Mouse (Mus musculus): Measurements from ENCODE around the gene Rarres2. TPM values are rescaled to one million over a fixed set of nuclear protein-coding genes. Genes with fewer than 3 reads are reported as not detected.

The Rarres2 gene
- polyA plus RNA-seq, 1 experiment from 2014 or later: 50.4 TPM

DNA sequence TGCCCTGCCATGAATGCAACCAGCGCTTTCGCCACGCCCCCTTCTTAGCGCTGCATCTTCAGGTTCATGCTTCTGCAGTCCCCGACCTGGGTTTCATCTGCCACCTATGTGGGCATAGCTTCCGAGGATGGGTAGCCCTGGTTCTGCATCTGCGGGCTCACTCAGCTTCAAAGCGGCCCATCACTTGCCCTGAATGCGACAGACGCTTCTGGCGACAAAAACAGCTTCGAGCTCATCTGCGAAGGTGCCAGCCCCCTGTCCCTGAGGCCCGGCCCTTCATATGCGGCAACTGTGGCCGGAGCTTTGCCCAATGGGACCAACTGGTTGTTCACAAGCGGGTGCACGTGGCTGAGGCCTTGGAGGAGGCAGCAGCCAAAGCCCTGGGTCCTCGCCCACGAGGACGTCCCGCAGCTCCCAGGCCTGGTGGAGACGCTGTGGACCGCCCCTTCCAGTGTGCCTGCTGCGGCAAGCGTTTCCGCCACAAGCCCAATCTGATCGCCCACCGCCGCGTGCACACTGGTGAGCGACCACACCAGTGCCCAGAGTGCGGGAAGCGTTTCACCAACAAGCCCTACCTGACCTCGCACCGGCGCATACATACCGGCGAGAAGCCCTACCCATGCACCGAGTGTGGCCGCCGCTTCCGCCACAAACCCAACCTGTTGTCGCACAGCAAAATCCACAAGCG lies 24.1 kb upstream of the Rarres2 start:
- peaks cover 42% of the 10 kb centered on the region for H3K36me3 ChIP-seq
- no peak overlapping the region for H3K9ac ChIP-seq
- H3K27ac ChIP-seq: no peak overlapping the region
- H3K4me1 ChIP-seq (replicated peaks): peaks cover 25% of the 10 kb centered on the region
- 92% methylated on average over 45 of the region's 45 CpGs for WGBS
- H3K4me3 ChIP-seq: no peak overlapping the region
- no peak for ATAC-seq (replicated peaks; ENCODE audit: insufficient number of reproducible peaks, insufficient read depth, low FRiP score, low read depth)
- no peaks in the 10 kb centered on the region for H3K27me3 ChIP-seq
- peaks cover 3% of the 10 kb centered on the region; the same call in 1 of the 2 replicates for H3K9me3 ChIP-seq (replicated peaks)
- H3K4me2 ChIP-seq: no peak overlapping the region

- Histone ChIP-seq H3K27ac (no peak overlapping the region), H3K4me2 (peak overlapping the region; percentile 64), H3K9me3 (replicated peaks) (peaks cover 3% of the 10 kb centered on the region; the same call in 1 of the 2 replicates), H3K4me3 (peak overlapping the region; percentile 77), H3K36me3 (peaks cover 42% of the 10 kb centered on the region), H3K27me3 (no peaks in the 10 kb centered on the region), H3K4me1 (replicated peaks) (peaks cover 17% of the 10 kb centered on the region), H3K9ac (0 out of 2 replicates have a peak overlapping the region, but pooled peaks have one; percentile 78)
- 50% methylated on average over 1 of the region's 1 CpGs for WGBS
- ATAC-seq (replicated peaks; ENCODE audit: insufficient number of reproducible peaks, insufficient read depth, low FRiP score, low read depth): no peak
Measured at GRCm38 (mm10) chr6:48595278-48595677, 22.7 kb upstream of the Rarres2 start.

DNA sequence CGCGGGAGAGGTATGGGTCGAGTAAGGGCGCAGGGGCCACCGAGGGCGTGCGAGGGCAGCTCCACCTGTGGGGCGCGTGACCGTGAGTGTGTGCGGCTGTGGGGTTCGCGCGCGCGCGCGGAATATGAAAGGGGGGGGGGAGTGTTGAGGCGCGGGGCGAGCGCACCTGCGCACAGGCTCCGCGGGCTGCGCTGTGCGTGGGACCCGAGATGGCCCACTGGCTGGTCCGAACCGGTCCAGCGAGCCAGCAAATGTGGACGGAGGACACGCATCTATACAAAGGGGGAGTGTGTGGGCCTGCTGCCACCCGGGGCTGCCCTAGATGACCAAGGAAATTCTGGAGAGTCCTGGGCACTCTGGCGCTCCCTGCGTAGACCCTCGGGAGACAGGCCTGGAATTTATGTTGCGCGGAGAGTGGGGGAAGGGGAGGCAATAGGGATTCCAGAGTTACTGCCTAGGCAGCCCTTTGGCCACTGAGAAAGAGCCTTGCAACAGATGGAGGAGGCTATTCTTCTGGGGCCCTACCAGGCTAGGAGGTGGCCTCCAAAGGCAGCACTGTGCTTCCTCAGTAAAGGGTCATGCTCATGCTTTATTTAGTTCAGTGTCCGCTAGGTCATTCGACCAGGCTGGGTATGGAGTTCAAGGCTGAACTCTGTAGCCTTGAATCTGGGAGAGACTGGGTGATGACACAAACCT lies 21.6 kb upstream of the Rarres2 start:
- 1% methylated on average over 41 of the region's 41 CpGs for WGBS
- ATAC-seq (replicated peaks; ENCODE audit: insufficient number of reproducible peaks, insufficient read depth, low FRiP score, low read depth): peak; percentile 49

DNA sequence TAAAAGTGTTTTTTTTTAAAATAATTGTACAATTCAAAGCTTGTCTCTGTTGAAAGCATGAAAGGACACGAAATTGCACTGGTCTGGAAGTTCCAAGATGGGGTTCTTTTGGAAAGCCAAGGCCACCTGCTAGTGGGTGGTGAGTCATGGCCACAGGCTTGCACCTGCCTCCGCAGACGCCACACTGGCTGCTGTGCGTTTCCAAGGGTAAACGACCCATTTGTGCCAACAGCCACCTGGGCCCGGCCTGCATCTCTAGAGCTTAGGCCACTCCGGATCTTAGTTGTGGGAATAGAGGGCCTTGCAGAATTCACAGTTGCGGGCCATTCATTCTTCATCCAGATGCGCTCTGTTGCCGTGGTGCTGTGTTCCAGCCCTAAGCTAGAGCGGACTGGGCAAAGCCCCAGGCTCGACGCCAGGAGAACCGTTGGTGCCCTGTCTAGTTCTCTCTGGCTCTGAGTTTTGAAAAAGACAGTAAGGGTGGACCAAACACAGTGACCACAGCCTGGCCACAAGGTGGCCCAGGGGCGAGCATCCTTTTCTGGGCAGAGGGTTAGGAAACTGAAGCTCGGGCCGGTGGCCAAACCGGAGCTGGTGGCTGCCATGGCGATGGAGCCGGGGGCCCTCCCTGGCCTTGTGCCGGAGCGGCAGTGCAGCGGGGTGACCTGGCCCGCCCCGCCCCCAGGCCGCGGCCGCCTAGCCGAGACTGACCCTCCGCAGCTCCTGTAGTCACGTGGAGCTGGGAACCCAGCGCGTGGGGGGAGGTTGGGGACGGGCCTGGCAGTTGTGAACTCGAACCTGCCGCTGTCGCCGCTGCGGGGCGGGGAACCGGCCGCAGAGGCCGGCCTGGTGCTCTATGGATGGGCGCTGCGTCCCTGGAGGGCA lies 20.8 kb upstream of the Rarres2 start, which contains the start of the genes Repin1 and Gm44965:
TSS of gene Repin1 (plus strand) at position 726 of the 885 bp plus-strand sequence.
TSS of gene Gm44965 (plus strand) at position 784 of the 885 bp plus-strand sequence.
- H3K36me3 ChIP-seq: peaks cover 29% of the 10 kb centered on the region
- peak within 1 kb of the TSS; percentile 77 for H3K4me3 ChIP-seq
- peak; percentile 92 for ATAC-seq (replicated peaks; ENCODE audit: insufficient number of reproducible peaks, insufficient read depth, low FRiP score, low read depth)
- H3K4me2 ChIP-seq: peak within 1 kb of the TSS; percentile 64
- H3K9ac ChIP-seq: peak within 1 kb of the TSS; percentile 78
- H3K4me1 ChIP-seq (replicated peaks): peaks cover 32% of the 10 kb centered on the region
- WGBS: 7% methylated on average over 45 of the region's 45 CpGs
- peaks cover 3% of the 10 kb centered on the region; the same call in 1 of the 2 replicates for H3K9me3 ChIP-seq (replicated peaks)
- peak within 1 kb of the TSS; percentile 92 for H3K27ac ChIP-seq
- no peaks in the 10 kb centered on the region for H3K27me3 ChIP-seq

More for the DNA sequence above, 21.6 kb upstream of the Rarres2 start:
- H3K4me1 ChIP-seq (replicated peaks): peaks cover 28% of the 10 kb centered on the region
- no peaks in the 10 kb centered on the region for H3K27me3 ChIP-seq
- peak overlapping the region; percentile 77 for H3K4me3 ChIP-seq
- peak overlapping the region; percentile 92 for H3K27ac ChIP-seq
- peak overlapping the region; percentile 78 for H3K9ac ChIP-seq
- H3K4me2 ChIP-seq: peak overlapping the region; percentile 64
- H3K9me3 ChIP-seq (replicated peaks): peaks cover 3% of the 10 kb centered on the region; the same call in 1 of the 2 replicates
- H3K36me3 ChIP-seq: peaks cover 36% of the 10 kb centered on the region

GRCm38 (mm10) chr6:48591871-48592270 lies 19.3 kb upstream of the Rarres2 start:
- 88% methylated on average over 6 of the region's 6 CpGs for WGBS
- Histone ChIP-seq H3K4me1 (replicated peaks) (peaks cover 32% of the 10 kb centered on the region), H3K4me2 (no peak overlapping the region), H3K9me3 (replicated peaks) (peaks cover 3% of the 10 kb centered on the region; the same call in 1 of the 2 replicates), H3K4me3 (no peak overlapping the region), H3K27ac (no peak overlapping the region), H3K36me3 (peaks cover 13% of the 10 kb centered on the region), H3K27me3 (no peaks in the 10 kb centered on the region), H3K9ac (no peak overlapping the region)
- no peak for ATAC-seq (replicated peaks; ENCODE audit: insufficient number of reproducible peaks, insufficient read depth, low FRiP score, low read depth)

DNA sequence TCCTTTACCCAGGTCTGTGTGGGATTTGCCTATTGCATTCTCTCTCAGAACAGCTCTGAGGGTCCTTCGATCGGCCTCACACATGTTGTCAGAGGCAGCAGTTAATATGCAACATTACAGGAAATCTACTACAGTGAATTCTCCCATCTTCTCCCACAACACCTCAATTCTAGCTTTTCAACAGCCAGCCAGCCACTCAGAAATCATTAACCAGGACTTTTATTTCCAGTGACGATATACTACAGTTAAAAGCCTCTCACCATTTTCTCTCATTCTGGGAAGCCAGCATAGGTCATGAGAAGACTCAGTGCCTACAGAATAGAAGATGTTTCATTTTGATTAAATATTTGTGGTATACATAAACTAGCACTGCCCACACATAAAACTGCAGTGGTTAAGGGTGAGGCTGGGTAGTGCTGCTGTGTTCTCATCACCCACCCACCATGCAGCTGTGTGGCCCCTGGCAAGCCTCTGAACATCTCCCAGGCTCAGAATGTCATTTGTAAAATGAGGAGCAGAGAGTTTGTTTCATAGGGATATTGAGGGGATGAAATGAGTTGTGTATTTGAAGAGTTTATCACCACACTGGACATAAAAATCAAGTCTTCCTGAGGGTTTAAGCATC lies 18.7 kb upstream of the Rarres2 start:
- Histone ChIP-seq H3K4me1 (replicated peaks) (peaks cover 32% of the 10 kb centered on the region), H3K27ac (no peak overlapping the region), H3K4me2 (no peak overlapping the region), H3K9me3 (replicated peaks) (peaks cover 3% of the 10 kb centered on the region; the same call in 1 of the 2 replicates), H3K4me3 (no peak overlapping the region), H3K9ac (no peak overlapping the region), H3K27me3 (no peaks in the 10 kb centered on the region), H3K36me3 (peaks cover 8% of the 10 kb centered on the region)
- ATAC-seq (replicated peaks; ENCODE audit: insufficient number of reproducible peaks, insufficient read depth, low FRiP score, low read depth): no peak
- WGBS: 94% methylated on average over 3 of the region's 3 CpGs

- ATAC-seq (replicated peaks; ENCODE audit: insufficient number of reproducible peaks, insufficient read depth, low FRiP score, low read depth): no peak
- Histone ChIP-seq H3K36me3 (no peaks in the 10 kb centered on the region), H3K27me3 (no peaks in the 10 kb centered on the region), H3K9ac (no peak within 1 kb of the TSS), H3K4me2 (peak within 1 kb of the TSS; percentile 4; the same call in 1 of the 2 replicates), H3K4me1 (replicated peaks) (peaks cover 20% of the 10 kb centered on the region), H3K27ac (peak within 1 kb of the TSS; percentile 78), H3K4me3 (no peak within 1 kb of the TSS), H3K9me3 (replicated peaks) (no peaks in the 10 kb centered on the region)
- 14% methylated on average over 6 of the region's 6 CpGs for WGBS
Measured at GRCm38 (mm10) chr6:48589194-48589750, 16.7 kb upstream of the Rarres2 start, which contains the start of gene Gm45021. Gm45021 (plus strand) TSS chr6:48589610.

- Histone ChIP-seq H3K4me1 (replicated peaks) (peaks cover 24% of the 10 kb centered on the region), H3K4me2 (no peak overlapping the region), H3K27ac (peak overlapping the region; percentile 12; the same call in 1 of the 2 replicates), H3K9ac (no peak overlapping the region), H3K4me3 (no peak overlapping the region), H3K9me3 (replicated peaks) (no peaks in the 10 kb centered on the region), H3K36me3 (no peaks in the 10 kb centered on the region), H3K27me3 (no peaks in the 10 kb centered on the region)
- 59% methylated on average over 3 of the region's 3 CpGs for WGBS
- 0 out of 2 replicates have a peak, but pooled peaks have one; percentile 19 for ATAC-seq (replicated peaks; ENCODE audit: insufficient number of reproducible peaks, insufficient read depth, low FRiP score, low read depth)
Measured at GRCm38 (mm10) chr6:48582037-48582436, 9.4 kb upstream of the Rarres2 start.

DNA sequence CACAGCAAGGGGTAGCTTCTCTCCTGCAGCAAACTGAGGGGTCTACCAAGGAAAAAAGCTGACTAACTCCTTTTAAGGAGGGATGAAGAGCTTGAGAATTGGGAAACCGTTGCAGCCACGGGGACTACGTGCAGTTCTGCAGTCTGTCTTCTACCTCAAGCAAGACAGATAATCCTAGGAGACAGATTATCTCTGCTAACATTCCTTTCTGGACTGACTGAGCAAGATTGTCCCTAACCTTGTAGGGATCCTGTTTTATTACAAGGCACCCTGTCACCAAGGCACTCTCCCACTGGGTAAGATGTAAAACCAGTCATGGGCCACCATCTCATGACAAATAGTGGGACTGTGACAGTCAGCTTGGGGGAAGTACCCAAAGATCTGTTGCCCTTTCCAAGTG lies 8.7 kb upstream of the Rarres2 start:
- 29% methylated on average over 3 of the region's 3 CpGs for WGBS
- Histone ChIP-seq H3K27me3 (no peaks in the 10 kb centered on the region), H3K27ac (peak overlapping the region; percentile 68), H3K4me1 (replicated peaks) (peaks cover 24% of the 10 kb centered on the region), H3K36me3 (no peaks in the 10 kb centered on the region), H3K9me3 (replicated peaks) (no peaks in the 10 kb centered on the region), H3K4me3 (no peak overlapping the region), H3K4me2 (no peak overlapping the region), H3K9ac (no peak overlapping the region)
- ATAC-seq (replicated peaks; ENCODE audit: insufficient number of reproducible peaks, insufficient read depth, low FRiP score, low read depth): peak; percentile 66

DNA sequence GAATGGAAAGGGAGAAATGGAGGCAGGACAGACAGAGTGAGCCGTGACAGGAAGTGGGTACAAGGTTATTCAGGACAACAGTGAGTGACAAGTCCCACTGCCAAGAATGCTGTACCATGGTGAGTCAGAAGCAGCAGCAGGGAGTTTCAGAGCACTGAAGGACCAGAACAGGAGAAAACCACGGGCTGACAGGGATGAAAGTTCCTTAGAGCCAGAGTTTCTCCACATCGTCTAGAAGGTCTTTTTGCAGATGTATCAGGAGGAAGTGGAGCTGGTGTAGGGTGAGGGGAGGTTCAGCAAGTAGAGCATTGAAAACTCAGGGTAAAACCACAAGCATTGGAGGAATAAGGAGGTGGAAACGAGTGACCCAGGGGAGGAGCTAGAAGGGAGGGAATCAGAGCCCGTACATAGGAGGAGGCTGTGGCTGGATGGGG lies 6.6 kb upstream of the Rarres2 start:
- Histone ChIP-seq H3K36me3 (no peaks in the 10 kb centered on the region), H3K4me3 (no peak overlapping the region), H3K9me3 (replicated peaks) (no peaks in the 10 kb centered on the region), H3K27ac (peak overlapping the region; percentile 81), H3K4me1 (replicated peaks) (peaks cover 24% of the 10 kb centered on the region), H3K9ac (no peak overlapping the region), H3K27me3 (no peaks in the 10 kb centered on the region), H3K4me2 (peak overlapping the region; percentile 45)
- 0 out of 2 replicates have a peak, but pooled peaks have one; percentile 48 for ATAC-seq (replicated peaks; ENCODE audit: insufficient number of reproducible peaks, insufficient read depth, low FRiP score, low read depth)
- 6% methylated on average over 5 of the region's 5 CpGs for WGBS

All from heart, embryonic 15.5 days (tissue).